Mouse (Mus musculus) activated CD4-positive, CD25-positive, alpha-beta regulatory T cell, adult 9 weeks (primary cell): ENCODE results near the gene Gabra2. TPM values are rescaled to one million over a fixed set of nuclear protein-coding genes. Genes with fewer than 3 reads are reported as not detected.

Source experiments
- polyA plus RNA-seq: library from polyadenylated mRNA; unstranded; fragments of 100-300 nt; shearing (Covaris generic); gene quantifications from one replicate; pipeline ENCODE4 v1.2.1, GENCODE M21; 2017

Gabra2 gene
- not detected for polyA plus RNA-seq

DNA sequence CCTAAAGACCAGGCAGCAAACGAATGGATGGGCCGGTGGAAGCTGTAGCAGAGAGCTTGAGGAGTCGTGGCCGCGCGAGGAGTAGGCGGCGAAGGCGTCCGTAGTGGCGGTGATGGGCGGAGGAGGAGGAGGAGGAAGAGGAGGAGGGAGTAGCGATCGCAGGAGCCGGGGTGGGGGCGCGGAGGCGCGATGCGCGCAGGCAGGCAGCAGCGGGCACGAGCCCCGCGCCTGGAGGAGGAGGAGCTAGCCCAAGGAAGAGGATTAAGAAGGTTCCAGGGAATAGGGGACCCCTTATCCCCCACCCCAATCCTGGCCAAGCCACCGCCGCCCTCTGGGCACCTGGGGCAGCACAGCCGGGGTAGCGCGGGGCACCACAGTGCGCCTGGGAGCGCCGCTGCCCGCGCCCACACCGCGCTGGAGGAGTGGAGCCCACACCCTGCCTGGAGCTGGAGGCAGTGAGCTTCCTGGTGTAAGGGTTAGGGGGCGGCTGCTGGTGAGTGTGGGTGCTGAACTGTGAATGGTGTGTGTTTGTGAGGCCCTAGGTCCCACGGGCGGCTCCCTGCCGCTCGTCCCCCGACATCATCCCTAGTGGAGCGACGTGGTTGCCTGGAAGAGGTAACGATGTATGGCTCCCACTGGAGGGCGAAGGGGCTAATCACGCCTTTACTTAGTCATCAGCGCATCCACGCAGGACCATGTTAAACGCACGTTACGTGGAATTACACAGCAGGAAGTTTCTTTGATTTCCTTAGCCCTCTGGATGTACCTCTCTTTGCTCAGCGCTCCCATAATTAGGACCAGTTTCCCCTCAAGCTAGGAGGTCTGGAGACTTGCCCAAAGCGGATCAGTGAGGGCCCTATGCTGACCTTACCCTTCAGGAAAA lies at the start of gene Gabra2:
Gabra2 (minus strand) TSS at position 125 of the 883 bp plus-strand sequence.

